Mouse (Mus musculus): Measurements from ENCODE around the gene Ptprn2. TPM values are rescaled to one million over a fixed set of nuclear protein-coding genes. Genes with fewer than 3 reads are reported as not detected.

Gene Ptprn2
- total and polyA plus RNA-seq, 2 experiments from 2014 or later, result 18.4 to 101 TPM

DNA sequence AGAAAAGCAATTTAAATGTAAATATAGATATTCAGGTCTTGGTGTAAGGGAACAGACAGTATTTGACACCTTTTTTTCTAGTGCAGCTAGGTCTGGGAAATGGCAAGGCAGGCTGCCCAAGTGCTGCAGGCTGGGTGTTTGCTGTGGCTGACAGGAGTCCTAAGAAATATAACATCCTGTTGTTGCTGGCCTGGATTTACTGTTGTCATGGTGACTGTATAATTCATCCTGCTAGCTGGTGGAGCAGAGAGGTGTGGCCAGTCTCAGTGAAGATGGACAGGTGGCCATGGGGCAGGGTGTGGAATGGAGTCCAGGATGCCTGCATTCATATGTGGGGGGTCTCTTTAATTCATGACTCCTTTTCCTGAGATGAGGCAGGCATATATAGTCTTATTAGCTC, 96.3 kb downstream of the Ptprn2 start:
- H3K4me3 ChIP-seq (ENCODE audit: low read length), result no peak overlapping the region
- H3K9me3 ChIP-seq (ENCODE audit: low read length), result no peaks in the 10 kb centered on the region
- no peak overlapping the region for H3K9ac ChIP-seq (replicated peaks; ENCODE audit: low read length)
- TF ChIP-seq CTCF (IDR thresholded peaks at IDR 0.05; ENCODE audit: low read depth), result no peak
- no peaks in the 10 kb centered on the region for H3K36me3 ChIP-seq (ENCODE audit: insufficient read depth, low read length)
- DNase-seq (ENCODE audit: low spot score) (peak; percentile 37), ATAC-seq (peak; percentile 79)
- H3K27me3 ChIP-seq (ENCODE audit: insufficient read depth, low read length), result no peaks in the 10 kb centered on the region
- H3K4me1 ChIP-seq (ENCODE audit: insufficient read depth, low read length), result peaks cover 9% of the 10 kb centered on the region; the same call in 1 of the 2 replicates
- H3K4me2 ChIP-seq (ENCODE audit: low read depth, low read length), result no peak overlapping the region
- peak overlapping the region; percentile 48; the same call in 1 of the 2 replicates for H3K27ac ChIP-seq

DNA sequence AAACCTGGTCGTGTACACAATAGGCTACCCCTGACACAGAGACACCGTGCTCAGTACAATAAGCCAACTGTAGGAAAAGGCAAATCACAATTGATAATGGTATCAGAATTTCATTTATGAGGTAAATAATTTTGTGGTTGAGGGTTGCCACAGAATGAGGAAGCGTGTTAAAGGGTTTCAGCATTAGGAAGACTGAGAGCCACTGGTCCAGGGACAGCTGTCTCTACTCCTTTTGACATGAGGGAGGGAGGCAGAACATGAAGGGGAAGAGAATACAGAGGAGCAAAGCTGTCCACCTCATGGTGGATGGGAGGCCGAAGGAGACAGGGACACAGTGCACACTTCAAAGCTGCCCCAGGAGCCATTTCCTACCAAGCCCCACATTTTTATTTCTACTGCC, 97.3 kb downstream of the Ptprn2 start:
- WGBS, result 83% methylated on average over 4 of the region's 4 CpGs
- ATAC-seq, result no peak
- H3K4me3 ChIP-seq (ENCODE audit: low read length), result no peak overlapping the region
- TF ChIP-seq CTCF (IDR thresholded peaks at IDR 0.05; ENCODE audit: low read depth), result no peak
- H3K9ac ChIP-seq (replicated peaks; ENCODE audit: low read length), result no peak overlapping the region
- DNase-seq (ENCODE audit: low spot score), result no peak
- H3K27ac ChIP-seq, result no peak overlapping the region
- H3K36me3 ChIP-seq (ENCODE audit: insufficient read depth, low read length), result no peaks in the 10 kb centered on the region
- H3K4me1 ChIP-seq (ENCODE audit: insufficient read depth, low read length), result peaks cover 9% of the 10 kb centered on the region; the same call in 1 of the 2 replicates
- H3K4me2 ChIP-seq (ENCODE audit: low read depth, low read length), result no peak overlapping the region
- H3K27me3 ChIP-seq (ENCODE audit: insufficient read depth, low read length), result no peaks in the 10 kb centered on the region
- H3K9me3 ChIP-seq (ENCODE audit: low read length), result no peaks in the 10 kb centered on the region

DNA sequence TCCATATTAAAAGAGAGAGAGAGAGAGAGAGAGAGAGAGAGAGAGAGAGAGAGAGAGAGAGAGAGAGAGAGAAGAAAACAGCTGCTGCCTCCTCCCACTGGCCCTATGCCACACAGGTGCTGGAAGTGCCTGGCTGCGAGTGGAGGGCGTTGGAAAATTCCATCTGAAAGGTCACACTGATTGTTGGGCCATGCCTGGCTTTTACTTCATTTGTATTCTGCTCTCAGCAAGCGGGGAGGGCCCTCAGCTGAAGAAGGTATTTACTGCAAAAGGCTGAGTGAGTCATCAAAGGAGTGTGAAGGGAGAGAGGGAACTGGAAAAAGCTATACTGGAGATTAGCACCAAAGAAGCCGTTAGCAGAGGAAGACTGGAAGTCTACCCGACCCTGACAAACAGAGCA, 99.5 kb downstream of the Ptprn2 start:
- Histone ChIP-seq H3K9me3 (ENCODE audit: low read length) (no peaks in the 10 kb centered on the region), H3K27me3 (ENCODE audit: insufficient read depth, low read length) (no peaks in the 10 kb centered on the region), H3K4me2 (ENCODE audit: low read depth, low read length) (no peak overlapping the region), H3K9ac (replicated peaks; ENCODE audit: low read length) (no peak overlapping the region), H3K36me3 (ENCODE audit: insufficient read depth, low read length) (no peaks in the 10 kb centered on the region), H3K27ac (no peak overlapping the region), H3K4me1 (ENCODE audit: insufficient read depth, low read length) (peaks cover 9% of the 10 kb centered on the region; the same call in 1 of the 2 replicates), H3K4me3 (ENCODE audit: low read length) (no peak overlapping the region)
- TF ChIP-seq CTCF (IDR thresholded peaks at IDR 0.05; ENCODE audit: low read depth), result no peak
- no peak for ATAC-seq
- no peak for DNase-seq (ENCODE audit: low spot score)
- WGBS, result 37% methylated on average over 5 of the region's 5 CpGs

DNA sequence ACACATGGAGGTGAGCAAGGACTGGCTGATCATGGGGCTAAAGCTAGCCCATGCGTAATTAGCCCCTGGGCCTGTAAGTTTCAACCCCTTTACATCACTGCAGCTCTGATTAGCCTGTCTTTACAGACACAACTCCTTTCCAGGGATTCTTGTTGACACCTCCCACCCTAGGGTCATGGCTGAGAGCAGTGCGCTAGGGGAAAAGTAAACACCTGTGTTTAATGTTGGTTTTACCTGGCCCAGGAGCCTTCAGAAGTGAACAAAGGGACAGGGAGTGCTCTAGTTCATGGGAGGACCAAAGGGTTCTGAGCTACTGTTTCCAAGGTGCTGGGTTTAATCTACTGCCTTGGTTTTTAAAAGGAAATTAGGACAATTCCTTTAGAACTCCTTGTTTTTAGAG, 100.6 kb downstream of the Ptprn2 start:
- DNase-seq (ENCODE audit: low spot score) (no peak), ATAC-seq (no peak)
- Histone ChIP-seq H3K4me2 (ENCODE audit: low read depth, low read length) (no peak overlapping the region), H3K9ac (replicated peaks; ENCODE audit: low read length) (no peak overlapping the region), H3K27ac (no peak overlapping the region), H3K36me3 (ENCODE audit: insufficient read depth, low read length) (no peaks in the 10 kb centered on the region), H3K4me1 (ENCODE audit: insufficient read depth, low read length) (peaks cover 5% of the 10 kb centered on the region; the same call in 1 of the 2 replicates), H3K27me3 (ENCODE audit: insufficient read depth, low read length) (no peaks in the 10 kb centered on the region), H3K9me3 (ENCODE audit: low read length) (no peaks in the 10 kb centered on the region), H3K4me3 (ENCODE audit: low read length) (no peak overlapping the region)
- 95% methylated on average over 2 of the region's 2 CpGs for WGBS
- TF ChIP-seq CTCF (IDR thresholded peaks at IDR 0.05; ENCODE audit: low read depth), result no peak

DNA sequence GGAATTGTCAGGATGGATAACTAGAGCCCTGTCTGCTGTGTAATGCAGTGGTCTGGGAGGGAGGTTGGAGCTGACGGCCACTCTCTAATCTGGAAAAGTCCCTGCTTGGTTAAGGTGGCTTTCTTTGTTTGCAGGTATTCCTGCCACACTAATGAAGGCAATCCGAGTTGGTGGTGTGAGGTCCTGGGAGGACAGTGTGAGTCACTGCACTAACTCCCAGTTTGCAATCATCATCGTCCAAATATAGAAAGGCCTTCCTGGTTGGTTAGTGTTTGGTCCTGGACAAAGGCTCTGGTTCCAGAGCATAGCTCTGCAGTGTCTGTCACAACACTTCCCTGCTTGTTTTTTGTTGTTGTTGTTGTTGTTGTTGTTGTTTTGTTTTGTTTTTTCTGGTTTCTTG, 102.0 kb downstream of the Ptprn2 start:
- Histone ChIP-seq H3K4me3 (ENCODE audit: low read length) (no peak overlapping the region), H3K36me3 (ENCODE audit: insufficient read depth, low read length) (no peaks in the 10 kb centered on the region), H3K27me3 (ENCODE audit: insufficient read depth, low read length) (no peaks in the 10 kb centered on the region), H3K4me2 (ENCODE audit: low read depth, low read length) (no peak overlapping the region), H3K9me3 (ENCODE audit: low read length) (no peaks in the 10 kb centered on the region), H3K4me1 (ENCODE audit: insufficient read depth, low read length) (no peaks in the 10 kb centered on the region), H3K27ac (no peak overlapping the region), H3K9ac (replicated peaks; ENCODE audit: low read length) (no peak overlapping the region)
- no peak for TF ChIP-seq CTCF (IDR thresholded peaks at IDR 0.05; ENCODE audit: low read depth)
- ATAC-seq, result no peak
- no peak for DNase-seq (ENCODE audit: low spot score)
- WGBS, result 82% methylated on average over 3 of the region's 3 CpGs

DNA sequence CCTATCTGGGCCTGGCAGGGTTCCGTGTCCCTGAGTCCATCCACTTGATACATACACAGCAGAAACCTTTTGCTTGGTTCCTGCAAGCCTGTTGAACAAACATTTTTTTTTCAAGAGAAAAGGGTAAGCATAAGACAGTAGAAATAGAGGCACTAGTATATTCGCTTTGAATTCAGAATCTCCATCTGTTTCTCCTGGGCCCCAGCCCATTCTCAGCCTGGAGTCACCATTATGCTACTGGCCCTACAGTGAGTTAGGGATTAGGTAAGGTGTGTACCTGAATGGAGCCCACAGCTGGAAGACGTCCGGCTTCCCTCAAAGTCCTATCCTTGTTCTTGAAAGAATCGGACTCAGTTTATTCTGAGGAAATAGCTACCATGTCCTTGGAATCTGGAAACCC, 104.6 kb downstream of the Ptprn2 start:
- H3K36me3 ChIP-seq (ENCODE audit: insufficient read depth, low read length), result no peaks in the 10 kb centered on the region
- H3K4me2 ChIP-seq (ENCODE audit: low read depth, low read length), result no peak overlapping the region
- H3K27me3 ChIP-seq (ENCODE audit: insufficient read depth, low read length), result no peaks in the 10 kb centered on the region
- H3K9ac ChIP-seq (replicated peaks; ENCODE audit: low read length), result no peak overlapping the region
- H3K4me3 ChIP-seq (ENCODE audit: low read length), result no peak overlapping the region
- ATAC-seq (no peak), DNase-seq (ENCODE audit: low spot score) (no peak)
- no peaks in the 10 kb centered on the region for H3K4me1 ChIP-seq (ENCODE audit: insufficient read depth, low read length)
- no peak for TF ChIP-seq CTCF (IDR thresholded peaks at IDR 0.05; ENCODE audit: low read depth)
- H3K27ac ChIP-seq, result no peak overlapping the region
- H3K9me3 ChIP-seq (ENCODE audit: low read length), result no peaks in the 10 kb centered on the region
- 92% methylated on average over 5 of the region's 5 CpGs for WGBS

DNA sequence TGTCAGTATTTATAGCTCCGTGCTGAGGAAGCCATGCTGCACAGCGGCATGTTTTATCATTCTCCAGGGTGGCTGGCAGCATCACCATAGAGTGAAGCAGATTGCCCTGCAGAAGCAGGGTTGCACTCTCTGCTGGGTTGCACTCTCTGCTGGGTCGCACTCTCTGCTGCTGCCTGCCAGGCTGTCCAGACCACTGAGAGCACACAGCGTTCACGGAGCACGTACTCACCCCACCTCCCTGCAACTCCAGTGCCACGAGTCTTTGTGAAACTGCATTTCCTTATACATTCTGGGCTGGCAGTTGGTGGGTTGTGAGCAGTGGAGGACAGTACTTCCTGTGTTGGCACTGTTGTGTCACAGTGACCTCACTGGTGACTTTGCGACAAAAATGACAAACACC, 108.9 kb downstream of the Ptprn2 start:
- no peak overlapping the region for H3K27ac ChIP-seq
- no peak overlapping the region for H3K9ac ChIP-seq (replicated peaks; ENCODE audit: low read length)
- ATAC-seq, result 0 out of 2 replicates have a peak, but pooled peaks have one; percentile 9
- H3K4me1 ChIP-seq (ENCODE audit: insufficient read depth, low read length), result peaks cover 15% of the 10 kb centered on the region
- H3K4me3 ChIP-seq (ENCODE audit: low read length), result no peak overlapping the region
- H3K9me3 ChIP-seq (ENCODE audit: low read length), result no peaks in the 10 kb centered on the region
- no peaks in the 10 kb centered on the region for H3K27me3 ChIP-seq (ENCODE audit: insufficient read depth, low read length)
- no peak overlapping the region for H3K4me2 ChIP-seq (ENCODE audit: low read depth, low read length)
- no peaks in the 10 kb centered on the region for H3K36me3 ChIP-seq (ENCODE audit: insufficient read depth, low read length)
- TF ChIP-seq CTCF (IDR thresholded peaks at IDR 0.05; ENCODE audit: low read depth), result no peak
- WGBS, result 66% methylated on average over 8 of the region's 8 CpGs
- DNase-seq (ENCODE audit: low spot score), result no peak
